In the genomic region with DNA sequence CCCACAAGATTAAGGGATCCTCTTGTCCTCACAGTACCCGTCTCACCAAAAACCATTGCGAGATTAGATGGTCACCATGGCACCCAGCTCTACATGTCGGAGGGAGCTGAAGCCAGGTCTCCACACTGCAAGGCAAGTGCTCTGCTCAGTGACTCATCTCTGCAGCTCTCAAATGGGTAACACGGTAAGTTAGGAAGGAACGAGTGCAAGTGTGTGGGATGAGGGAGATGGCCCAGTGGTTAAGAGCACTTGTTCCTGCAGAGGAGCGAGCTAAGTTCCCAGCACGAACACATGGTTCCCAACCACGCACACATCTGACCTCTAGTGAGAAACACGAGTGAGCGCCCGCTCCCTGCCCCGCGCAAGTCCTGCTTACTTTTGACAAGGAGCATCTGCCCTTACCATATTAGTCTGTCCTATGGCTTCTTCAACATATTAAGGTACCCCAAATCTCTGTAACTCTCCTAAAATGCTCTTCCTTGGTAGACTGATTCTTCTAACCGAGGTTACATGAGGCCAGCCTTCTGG, we compare ENCODE assay signal across 20 mouse cellular contexts.
DNase-seq lines count a peak whose midpoint lies in the region; TF ChIP-seq lines count a peak whose summit lies in the region.
"Had no signal": no experiment of that assay in that cellular context is flagged by ENCODE, and none has a peak within 500 bp of the region (broad histone marks: within the 10 kb centered on the region; RNA-seq: fewer than 3 reads in every experiment).

No protein-coding gene starts in this region.

- H3K36me3 ChIP-seq in heart, embryonic 10.5 days: peaks cover 20% of the 10 kb centered on the region

- no peak overlapping the region for H3K4me3 ChIP-seq in heart, embryonic 10.5 days
- H3K4me3 ChIP-seq in left cerebral cortex, adult 2 months: no peak overlapping the region
- H3K4me3 ChIP-seq: embryonic facial prominence, embryonic 12.5 days; embryonic facial prominence, embryonic 15.5 days; heart, embryonic 12.5 days; hindbrain, embryonic 12.5 days had no signal

- 88% methylated on average over 14 of the region's 14 CpGs for WGBS in heart, embryonic 10.5 days

- no peak overlapping the region for H3K27ac ChIP-seq in heart, embryonic 10.5 days
- peak overlapping the region; percentile 80 for H3K27ac ChIP-seq in left cerebral cortex, adult 2 months
- H3K27ac ChIP-seq: embryonic facial prominence, embryonic 12.5 days; embryonic facial prominence, embryonic 15.5 days; hindbrain, embryonic 12.5 days had no signal

- intact Hi-C loops in heart, postnatal 14 days (cut with DNase I): no loop called here
- intact Hi-C loops in left cerebral cortex, adult 2 months (cut with DNase I): no loop called here

- H3K4me1 ChIP-seq in heart, embryonic 10.5 days: peaks cover 7% of the 10 kb centered on the region
- H3K4me1 ChIP-seq: embryonic facial prominence, embryonic 12.5 days; embryonic facial prominence, embryonic 15.5 days; hindbrain, embryonic 12.5 days had no signal

- peak; percentile 69 for DNase-seq in heart, embryonic 10.5 days (ENCODE audit: low spot score)
- no peak for DNase-seq in heart, postnatal 14 days
- no peak for DNase-seq in left cerebral cortex, adult 2 months (ENCODE audit: extremely low spot score in 1 of 2, low spot score in 2 of 2)
- DNase-seq in left cerebral cortex, adult 9 months (ENCODE audit: low spot score in 2 of 2): no peak
- DNase-seq in right cerebral cortex, adult 18-20 months: peak; percentile 35
- no peak for DNase-seq in right cerebral cortex, postnatal 14 days
- peak; percentile 74 for DNase-seq in brain, adult 2 months (ENCODE audit: low read depth, low spot score)
- DNase-seq in gastrocnemius, postnatal 25 days: no peak
- DNase-seq: adrenal gland, postnatal 10 days; cerebellum, adult 11 months; cerebellum, adult 2 months; cerebellum, adult 9-11 months; cerebellum, postnatal 25 days; forebrain, postnatal 0 days; gastrocnemius, postnatal 10 days; heart, adult 18-20 months had no signal

- no peak for TF ChIP-seq CTCF in left cerebral cortex, adult 2 months (IDR thresholded peaks at IDR 0.05)

- no peaks in the 10 kb centered on the region for H3K9me3 ChIP-seq in heart, embryonic 10.5 days
- H3K9me3 ChIP-seq: embryonic facial prominence, embryonic 12.5 days; embryonic facial prominence, embryonic 15.5 days; heart, embryonic 12.5 days; hindbrain, embryonic 12.5 days had no signal

- no peaks in the 10 kb centered on the region for H3K27me3 ChIP-seq in heart, embryonic 10.5 days (ENCODE audit: insufficient read depth, poor library complexity, severe bottlenecking)
- H3K27me3 ChIP-seq: embryonic facial prominence, embryonic 12.5 days; embryonic facial prominence, embryonic 15.5 days; heart, embryonic 12.5 days; hindbrain, embryonic 12.5 days had no signal

Comparison
In these comparisons a context has a peak if more than half of its experiments do, and no peak if none do; other contexts are left out.
1. DNase-seq: peak in heart, embryonic 10.5 days (single experiment), right cerebral cortex, adult 18-20 months (single experiment) and brain, adult 2 months (single experiment); none in heart, postnatal 14 days (0 of 2), left cerebral cortex, adult 2 months (0 of 2), left cerebral cortex, adult 9 months (0 of 2), right cerebral cortex, postnatal 14 days (single experiment) and gastrocnemius, postnatal 25 days (single experiment).